Mouse (Mus musculus): Measurements from ENCODE around the gene Gtf3c1. TPM values are rescaled to one million over a fixed set of nuclear protein-coding genes. Genes with fewer than 3 reads are reported as not detected.

Gtf3c1 gene
- total and polyA plus RNA-seq, 3 experiments: 23.7 to 36.1 TPM; not detected in 1

DNA sequence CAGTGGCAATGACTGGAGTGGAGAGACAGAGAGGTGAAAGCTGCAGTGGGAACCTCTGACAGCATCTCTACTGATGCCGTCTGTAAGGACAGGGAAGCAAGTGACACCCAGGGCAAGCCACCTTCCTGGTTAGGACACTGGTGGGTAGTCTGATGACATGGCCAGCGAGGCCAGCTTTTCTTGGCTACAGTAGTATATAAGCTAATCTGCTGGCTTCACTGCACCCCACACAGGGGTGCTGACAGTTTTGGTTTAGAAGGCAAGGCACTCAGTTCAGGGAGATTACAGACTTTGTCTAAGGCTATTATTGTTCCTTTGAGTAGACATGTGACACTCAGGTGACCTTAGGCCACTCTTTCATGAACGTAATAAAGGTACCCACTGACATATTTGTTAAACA lies 43.9 kb downstream of the Gtf3c1 start:
- no peak for TF ChIP-seq ZC3H11A (IDR thresholded peaks at IDR 0.05; ENCODE audit: low read depth, low read length)
- TF ChIP-seq MAZ (IDR thresholded peaks at IDR 0.05; ENCODE audit: low read depth, low read length): no peak
- TF ChIP-seq GABPA (IDR thresholded peaks at IDR 0.05; ENCODE audit: low read depth, low read length): no peak
- TF ChIP-seq POLR2AphosphoS5 (IDR thresholded peaks at IDR 0.05; ENCODE audit: borderline replicate concordance, low read depth, low read length): no peak
- TF ChIP-seq BHLHE40 (IDR thresholded peaks at IDR 0.05; ENCODE audit: borderline replicate concordance, low read depth, low read length): no peak
- no peak for TF ChIP-seq SMC3 (IDR thresholded peaks at IDR 0.05; ENCODE audit: low read depth, low read length)
- TF ChIP-seq RAD21 (IDR thresholded peaks at IDR 0.05; ENCODE audit: low read depth, low read length): no peak
- no peak for TF ChIP-seq MYC (IDR thresholded peaks at IDR 0.05; ENCODE audit: low read depth, low read length)
- no peaks in the 10 kb centered on the region for H3K79me2 ChIP-seq (ENCODE audit: control insufficient read depth, insufficient read depth, low read length, poor library complexity)
- H3K27ac ChIP-seq (ENCODE audit: control insufficient read depth, low read depth, low read length): no peak overlapping the region
- H3K9me3 ChIP-seq (replicated peaks; ENCODE audit: insufficient read depth, low read length): no peaks in the 10 kb centered on the region
- no peak overlapping the region for H3K9ac ChIP-seq (ENCODE audit: control insufficient read depth, low read depth, low read length, poor library complexity, severe bottlenecking)
- H3K4me1 ChIP-seq (ENCODE audit: control insufficient read depth in 1 of 2, insufficient read depth in 2 of 2, low read length in 2 of 2): no peaks in the 10 kb centered on the region
- DNase-seq (ENCODE audit: low read depth, low spot score): no peak
- no peak overlapping the region for H3K4me3 ChIP-seq (ENCODE audit: control insufficient read depth in 1 of 2, insufficient read depth in 1 of 2, low read depth in 2 of 2, low read length in 2 of 2)
- peaks cover 0 to 18% of the 10 kb centered on the region in 2 experiments; a peak in 2 of 4 replicates for H3K36me3 ChIP-seq (ENCODE audit: control insufficient read depth in 1 of 2, insufficient read depth in 2 of 2, low read length in 2 of 2)
- no peaks in the 10 kb centered on the region for H3K27me3 ChIP-seq (ENCODE audit: control insufficient read depth in 1 of 2, insufficient read depth in 2 of 2, low read length in 2 of 2)

DNA sequence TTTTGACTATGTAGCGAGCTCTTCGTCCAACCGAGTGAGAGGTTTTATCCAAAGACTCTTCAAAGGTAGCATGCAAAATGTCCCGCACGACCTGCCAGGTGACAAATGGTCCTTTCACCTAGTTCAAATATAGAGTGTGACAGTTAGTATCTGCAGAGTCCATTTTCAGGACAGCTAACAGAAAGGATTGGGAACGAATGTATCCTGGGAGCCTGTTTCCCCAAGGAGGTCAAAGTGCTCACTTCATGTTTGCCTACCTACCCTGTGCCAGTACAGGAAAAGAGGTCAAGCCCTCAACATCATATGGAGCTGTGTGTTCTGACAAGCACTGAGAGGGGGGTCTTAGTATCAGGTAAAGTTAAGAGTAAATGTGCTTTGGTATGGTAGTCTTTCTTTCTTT lies 50.1 kb downstream of the Gtf3c1 start:
- Histone ChIP-seq H3K36me3 (ENCODE audit: control insufficient read depth in 1 of 2, insufficient read depth in 2 of 2, low read length in 2 of 2) (peaks cover 0 to 18% of the 10 kb centered on the region in 2 experiments; a peak in 2 of 4 replicates), H3K79me2 (ENCODE audit: control insufficient read depth, insufficient read depth, low read length, poor library complexity) (no peaks in the 10 kb centered on the region), H3K4me3 (ENCODE audit: control insufficient read depth in 1 of 2, insufficient read depth in 1 of 2, low read depth in 2 of 2, low read length in 2 of 2) (no peak overlapping the region), H3K4me1 (ENCODE audit: control insufficient read depth in 1 of 2, insufficient read depth in 2 of 2, low read length in 2 of 2) (no peaks in the 10 kb centered on the region), H3K27ac (ENCODE audit: control insufficient read depth, low read depth, low read length) (no peak overlapping the region), H3K9me3 (replicated peaks; ENCODE audit: insufficient read depth, low read length) (no peaks in the 10 kb centered on the region), H3K27me3 (ENCODE audit: control insufficient read depth in 1 of 2, insufficient read depth in 2 of 2, low read length in 2 of 2) (no peaks in the 10 kb centered on the region), H3K9ac (ENCODE audit: control insufficient read depth, low read depth, low read length, poor library complexity, severe bottlenecking) (no peak overlapping the region)
- TF ChIP-seq HCFC1 (IDR thresholded peaks at IDR 0.05; ENCODE audit: low read depth, low read length) (no peak), CHD2 (IDR thresholded peaks at IDR 0.05; ENCODE audit: low read length) (no peak), CHD1 (IDR thresholded peaks at IDR 0.05; ENCODE audit: low read depth, low read length) (no peak), ETS1 (IDR thresholded peaks at IDR 0.05; ENCODE audit: low read depth, low read length) (no peak), ZMIZ1 (IDR thresholded peaks at IDR 0.05; ENCODE audit: low read depth, low read length) (no peak), RAD21 (IDR thresholded peaks at IDR 0.05; ENCODE audit: low read depth, low read length) (no peak), ELF1 (IDR thresholded peaks at IDR 0.05; ENCODE audit: low read depth, low read length) (no peak), BHLHE40 (IDR thresholded peaks at IDR 0.05; ENCODE audit: borderline replicate concordance, low read depth, low read length) (no peak), MYC (IDR thresholded peaks at IDR 0.05; ENCODE audit: low read depth, low read length) (no peak)
- DNase-seq (ENCODE audit: low read depth, low spot score): no peak

DNA sequence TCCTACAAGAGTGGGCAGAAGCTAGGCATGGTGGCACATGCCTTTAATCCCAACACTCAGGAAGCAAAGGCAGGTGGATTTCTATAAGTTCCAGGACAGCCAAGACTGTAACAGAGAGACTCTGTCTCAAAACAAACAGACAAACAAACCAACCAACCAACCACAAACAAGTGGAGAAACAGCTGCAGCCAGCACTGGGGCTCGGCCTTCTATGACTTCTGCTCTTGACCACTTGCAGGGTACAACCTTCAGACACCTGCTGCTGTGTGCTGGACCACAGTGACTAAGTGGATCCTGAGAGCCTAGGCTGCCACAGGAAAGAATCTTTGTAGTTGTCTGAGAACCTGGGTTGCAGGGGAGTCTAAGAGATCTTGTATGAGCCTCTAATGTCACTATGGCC lies 58.6 kb downstream of the Gtf3c1 start:
- no peaks in the 10 kb centered on the region for H3K4me1 ChIP-seq (ENCODE audit: control insufficient read depth in 1 of 2, insufficient read depth in 2 of 2, low read length in 2 of 2)
- no peak overlapping the region for H3K9ac ChIP-seq (ENCODE audit: control insufficient read depth, low read depth, low read length, poor library complexity, severe bottlenecking)
- H3K27me3 ChIP-seq (ENCODE audit: control insufficient read depth in 1 of 2, insufficient read depth in 2 of 2, low read length in 2 of 2): no peaks in the 10 kb centered on the region
- H3K36me3 ChIP-seq (ENCODE audit: control insufficient read depth in 1 of 2, insufficient read depth in 2 of 2, low read length in 2 of 2): peaks cover 0 to 11% of the 10 kb centered on the region in 2 experiments; a peak in 1 of 4 replicates
- TF ChIP-seq TAL1 (IDR thresholded peaks at IDR 0.05; ENCODE audit: low read length): no peak
- no peak for TF ChIP-seq EP300 (IDR thresholded peaks at IDR 0.05; ENCODE audit: low read depth in 1 of 2, low read length in 2 of 2)
- no peak for TF ChIP-seq GATA1 (IDR thresholded peaks at IDR 0.05; ENCODE audit: low read depth, low read length)
- TF ChIP-seq MAX (IDR thresholded peaks at IDR 0.05; ENCODE audit: low read length): no peak
- no peak for TF ChIP-seq E2F4 (IDR thresholded peaks at IDR 0.05; ENCODE audit: borderline replicate concordance, low read depth, low read length)
- no peak for TF ChIP-seq RAD21 (IDR thresholded peaks at IDR 0.05; ENCODE audit: low read depth, low read length)
- no peak for TF ChIP-seq CHD2 (IDR thresholded peaks at IDR 0.05; ENCODE audit: low read length)
- no peak for TF ChIP-seq USF2 (IDR thresholded peaks at IDR 0.05; ENCODE audit: borderline replicate concordance in 1 of 2, insufficient read depth in 1 of 2, low read depth in 1 of 2, low read length in 2 of 2)
- no peak for TF ChIP-seq TCF12 (IDR thresholded peaks at IDR 0.05; ENCODE audit: low read depth, low read length)
- no peak for TF ChIP-seq POLR2AphosphoS2 (IDR thresholded peaks at IDR 0.05; ENCODE audit: low read length)
- no peak for TF ChIP-seq UBTF (IDR thresholded peaks at IDR 0.05; ENCODE audit: borderline replicate concordance, insufficient read depth, low read depth, low read length)
- TF ChIP-seq CTCF (IDR thresholded peaks at IDR 0.05 in 2 of 3, conservative IDR thresholded peaks at IDR 0.05 in 1 of 3; ENCODE audit: control insufficient read depth in 1 of 3, insufficient read depth in 1 of 3, low read depth in 2 of 3, low read length in 3 of 3, poor library complexity in 1 of 3, severe bottlenecking in 1 of 3): no peak
- no peak for TF ChIP-seq MAZ (IDR thresholded peaks at IDR 0.05; ENCODE audit: low read depth, low read length)
- no peak for TF ChIP-seq POLR2AphosphoS5 (IDR thresholded peaks at IDR 0.05; ENCODE audit: borderline replicate concordance, low read depth, low read length)
- H3K79me2 ChIP-seq (ENCODE audit: control insufficient read depth, insufficient read depth, low read length, poor library complexity): no peaks in the 10 kb centered on the region
- no peak overlapping the region for H3K27ac ChIP-seq (ENCODE audit: control insufficient read depth, low read depth, low read length)
- H3K4me3 ChIP-seq (ENCODE audit: control insufficient read depth in 1 of 2, insufficient read depth in 1 of 2, low read depth in 2 of 2, low read length in 2 of 2): no peak overlapping the region
- no peak for DNase-seq (ENCODE audit: low read depth, low spot score)
- H3K9me3 ChIP-seq (replicated peaks; ENCODE audit: insufficient read depth, low read length): no peaks in the 10 kb centered on the region
